Mouse (Mus musculus): ENCODE measurements around the gene Prkaa1. TPM values are rescaled to one million over a fixed set of nuclear protein-coding genes. Genes with fewer than 3 reads are reported as not detected.
A peak's percentile ranks its signal among the peaks of the same experiment; 100 is the strongest.

Prkaa1 gene
- total and polyA plus RNA-seq, 3 experiments = 4.6 to 13.9 (median 12.6) TPM

DNA sequence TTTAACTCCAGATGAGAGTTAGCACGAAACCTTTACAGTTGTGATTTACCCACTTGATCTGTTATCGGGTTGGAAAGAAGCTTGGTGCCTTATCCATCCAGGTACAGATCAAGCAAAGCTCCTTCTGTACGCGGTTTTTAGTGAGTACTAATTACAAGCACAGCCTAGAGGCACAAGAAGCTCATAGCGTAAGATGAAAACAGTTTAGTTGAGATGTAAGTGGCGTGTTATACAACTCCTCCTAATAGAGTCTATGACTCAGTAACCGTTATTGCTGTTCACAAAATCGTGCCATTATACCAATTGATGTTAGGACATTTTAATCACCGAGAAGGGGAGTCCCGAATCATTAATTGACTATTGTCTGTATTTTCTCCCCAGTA, 42.6 kb downstream of the Prkaa1 start:
- 26% methylated on average over 10 of the region's 10 CpGs for WGBS

GRCm38 (mm10) chr15:5187116-5187515, 43.5 kb downstream of the Prkaa1 start:
- Histone ChIP-seq H3K27me3 (ENCODE audit: control insufficient read depth, insufficient read depth, low read length) (no peaks in the 10 kb centered on the region), H3K9ac (ENCODE audit: low read depth, low read length) (no peak overlapping the region), H3K4me1 (ENCODE audit: control insufficient read depth, insufficient read depth, low read length) (0 out of 2 replicates have a peak, but pooled peaks cover 2% of the 10 kb centered on the region), H3K27ac (no peak overlapping the region), H3K36me3 (ENCODE audit: control insufficient read depth, insufficient read depth, low read length) (peaks cover 9% of the 10 kb centered on the region; the same call in 1 of the 2 replicates), H3K79me2 (replicated peaks; ENCODE audit: control insufficient read depth, insufficient read depth, low read length) (peaks cover 6% of the 10 kb centered on the region), H3K4me3 (no peak overlapping the region)
- intact Hi-C loops (cut with DNase I) = no loop called here
- no peak for DNase-seq
- TF ChIP-seq POLR2A (IDR thresholded peaks at IDR 0.05; ENCODE audit: insufficient read depth, low read depth, low read length) (no peak), CTCF (IDR thresholded peaks at IDR 0.05) (no peak), EP300 (IDR thresholded peaks at IDR 0.05; ENCODE audit: insufficient read depth, low read depth, low read length) (no peak)
- 43% methylated on average over 4 of the region's 4 CpGs for WGBS

More for the DNA sequence above, 42.6 kb downstream of the Prkaa1 start:
- DNase-seq = no peak
- TF ChIP-seq EP300 (IDR thresholded peaks at IDR 0.05; ENCODE audit: insufficient read depth, low read depth, low read length) (no peak), CTCF (IDR thresholded peaks at IDR 0.05) (no peak), POLR2A (IDR thresholded peaks at IDR 0.05; ENCODE audit: insufficient read depth, low read depth, low read length) (no peak)
- H3K4me3 ChIP-seq = peak overlapping the region; percentile 84
- 0 out of 2 replicates have a peak, but pooled peaks cover 2% of the 10 kb centered on the region for H3K4me1 ChIP-seq (ENCODE audit: control insufficient read depth, insufficient read depth, low read length)
- peaks cover 9% of the 10 kb centered on the region; the same call in 1 of the 2 replicates for H3K36me3 ChIP-seq (ENCODE audit: control insufficient read depth, insufficient read depth, low read length)
- peak overlapping the region; percentile 98 for H3K9ac ChIP-seq (ENCODE audit: low read depth, low read length)
- intact Hi-C loops (cut with DNase I) = no loop called here
- H3K27ac ChIP-seq = peak overlapping the region; percentile 86
- peaks cover 7% of the 10 kb centered on the region for H3K79me2 ChIP-seq (replicated peaks; ENCODE audit: control insufficient read depth, insufficient read depth, low read length)
- no peaks in the 10 kb centered on the region for H3K27me3 ChIP-seq (ENCODE audit: control insufficient read depth, insufficient read depth, low read length)

DNA sequence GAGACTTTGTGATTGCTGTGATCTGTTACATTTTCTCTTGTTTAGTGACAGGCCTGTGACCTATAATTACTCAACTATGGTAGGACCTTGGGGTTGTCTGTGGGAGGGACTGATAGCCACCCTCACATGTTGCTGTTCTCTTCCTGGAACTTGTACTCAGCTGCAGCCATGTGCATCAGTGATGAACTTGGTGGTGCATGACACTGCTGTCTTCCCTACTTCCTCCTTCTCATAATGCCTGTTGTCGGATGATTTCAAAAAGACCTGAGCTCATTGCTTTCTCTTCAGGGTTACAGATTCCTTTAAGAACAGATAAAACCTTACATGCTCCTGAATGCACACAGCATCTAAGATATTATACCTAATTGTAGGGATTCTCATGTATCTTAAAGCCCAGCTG, 44.4 kb downstream of the Prkaa1 start:
- intact Hi-C loops (cut with DNase I) = no loop called here
- H3K9ac ChIP-seq (ENCODE audit: low read depth, low read length) = no peak overlapping the region
- DNase-seq = no peak
- TF ChIP-seq CTCF (IDR thresholded peaks at IDR 0.05) = no peak
- no peak for TF ChIP-seq POLR2A (IDR thresholded peaks at IDR 0.05; ENCODE audit: insufficient read depth, low read depth, low read length)
- no peak for TF ChIP-seq EP300 (IDR thresholded peaks at IDR 0.05; ENCODE audit: insufficient read depth, low read depth, low read length)
- peaks cover 3% of the 10 kb centered on the region for H3K79me2 ChIP-seq (replicated peaks; ENCODE audit: control insufficient read depth, insufficient read depth, low read length)
- 77% methylated on average over 1 of the region's 1 CpGs for WGBS
- 0 out of 2 replicates have a peak, but pooled peaks cover 2% of the 10 kb centered on the region for H3K4me1 ChIP-seq (ENCODE audit: control insufficient read depth, insufficient read depth, low read length)
- no peaks in the 10 kb centered on the region for H3K27me3 ChIP-seq (ENCODE audit: control insufficient read depth, insufficient read depth, low read length)
- no peak overlapping the region for H3K4me3 ChIP-seq
- H3K36me3 ChIP-seq (ENCODE audit: control insufficient read depth, insufficient read depth, low read length) = peaks cover 11% of the 10 kb centered on the region
- H3K27ac ChIP-seq = no peak overlapping the region

GRCm38 (mm10) chr15:5189504-5190093, 45.9 kb downstream of the Prkaa1 start:
- Histone ChIP-seq H3K27ac (no peak overlapping the region), H3K9ac (ENCODE audit: low read depth, low read length) (no peak overlapping the region), H3K4me1 (ENCODE audit: control insufficient read depth, insufficient read depth, low read length) (peaks cover 6% of the 10 kb centered on the region), H3K4me3 (no peak overlapping the region), H3K27me3 (ENCODE audit: control insufficient read depth, insufficient read depth, low read length) (no peaks in the 10 kb centered on the region), H3K36me3 (ENCODE audit: control insufficient read depth, insufficient read depth, low read length) (peaks cover 13% of the 10 kb centered on the region), H3K79me2 (replicated peaks; ENCODE audit: control insufficient read depth, insufficient read depth, low read length) (peaks cover 3% of the 10 kb centered on the region)
- intact Hi-C loops (cut with DNase I) = loop anchor here (5.0 kb wide), 1 partner anchor 1018 kb away; no protein-coding TSS in a partner anchor
- 44% methylated on average over 10 of the region's 10 CpGs for WGBS
- DNase-seq = peak; percentile 29 to 39
- TF ChIP-seq CTCF (IDR thresholded peaks at IDR 0.05) (peak; percentile 44), EP300 (IDR thresholded peaks at IDR 0.05; ENCODE audit: insufficient read depth, low read depth, low read length) (no peak), POLR2A (IDR thresholded peaks at IDR 0.05; ENCODE audit: insufficient read depth, low read depth, low read length) (no peak)

GRCm38 (mm10) chr15:5193833-5194232, 50.2 kb downstream of the Prkaa1 start:
- intact Hi-C loops (cut with DNase I) = loop anchor here (5.0 kb wide), 1 partner anchor 1013 kb away; no protein-coding TSS in a partner anchor
- Histone ChIP-seq H3K4me1 (ENCODE audit: control insufficient read depth, insufficient read depth, low read length) (peaks cover 17% of the 10 kb centered on the region), H3K27me3 (ENCODE audit: control insufficient read depth, insufficient read depth, low read length) (no peaks in the 10 kb centered on the region), H3K4me3 (no peak overlapping the region), H3K79me2 (replicated peaks; ENCODE audit: control insufficient read depth, insufficient read depth, low read length) (peaks cover 3% of the 10 kb centered on the region), H3K9ac (ENCODE audit: low read depth, low read length) (no peak overlapping the region), H3K27ac (no peak overlapping the region), H3K36me3 (ENCODE audit: control insufficient read depth, insufficient read depth, low read length) (peaks cover 23% of the 10 kb centered on the region)
- WGBS = 56% methylated on average over 3 of the region's 3 CpGs
- TF ChIP-seq POLR2A (IDR thresholded peaks at IDR 0.05; ENCODE audit: insufficient read depth, low read depth, low read length) (no peak), CTCF (IDR thresholded peaks at IDR 0.05) (peak; percentile 77), EP300 (IDR thresholded peaks at IDR 0.05; ENCODE audit: insufficient read depth, low read depth, low read length) (no peak)
- DNase-seq = no peak

- H3K79me2 ChIP-seq (replicated peaks; ENCODE audit: control insufficient read depth, insufficient read depth, low read length) = peaks cover 2% of the 10 kb centered on the region
- no peak overlapping the region for H3K4me3 ChIP-seq
- TF ChIP-seq CTCF (IDR thresholded peaks at IDR 0.05) (no peak), EP300 (IDR thresholded peaks at IDR 0.05; ENCODE audit: insufficient read depth, low read depth, low read length) (no peak), POLR2A (IDR thresholded peaks at IDR 0.05; ENCODE audit: insufficient read depth, low read depth, low read length) (no peak)
- no peaks in the 10 kb centered on the region for H3K27me3 ChIP-seq (ENCODE audit: control insufficient read depth, insufficient read depth, low read length)
- WGBS = 58% methylated on average over 6 of the region's 6 CpGs
- H3K36me3 ChIP-seq (ENCODE audit: control insufficient read depth, insufficient read depth, low read length) = peaks cover 23% of the 10 kb centered on the region
- intact Hi-C loops (cut with DNase I) = loop anchor here (5.0 kb wide), 1 partner anchor 1013 kb away; no protein-coding TSS in a partner anchor
- H3K9ac ChIP-seq (ENCODE audit: low read depth, low read length) = no peak overlapping the region
- H3K27ac ChIP-seq = no peak overlapping the region
- peaks cover 17% of the 10 kb centered on the region for H3K4me1 ChIP-seq (ENCODE audit: control insufficient read depth, insufficient read depth, low read length)
- DNase-seq = no peak
Measured at GRCm38 (mm10) chr15:5194446-5194845, 50.8 kb downstream of the Prkaa1 start.
